Mouse (Mus musculus) C2C12 (cell line): Measurements from ENCODE around the gene Agap3. TPM values are rescaled to one million over a fixed set of nuclear protein-coding genes. Genes with fewer than 3 reads are reported as not detected.

Experiments used
- H3K27me3 ChIP-seq: one replicate; pipeline ENCODE4 v1.6.1; 2011; ENCODE audit not compliant: control insufficient read depth, insufficient read depth, insufficient read length
- H3K36me3 ChIP-seq: one replicate; pipeline ENCODE4 v1.6.1; 2011; ENCODE audit not compliant: control insufficient read depth, insufficient read depth
- H3K4me3 ChIP-seq: one replicate; pipeline ENCODE4 v1.5.1; 2011; ENCODE audit warnings: mild to moderate bottlenecking, control low read depth; ENCODE audit not compliant: poor library complexity, insufficient read depth, severe bottlenecking
- H3K79me2 ChIP-seq: one replicate; pipeline ENCODE4 v1.6.1; 2011; ENCODE audit not compliant: control insufficient read depth, insufficient read depth
- H3K79me3 ChIP-seq: one replicate; pipeline ENCODE4 v1.6.1; 2011; ENCODE audit warnings: low read depth, control low read depth
- H3ac ChIP-seq: one replicate; pipeline ENCODE3; 2011; ENCODE audit warnings: low read depth; ENCODE audit not compliant: control insufficient read depth, insufficient read length
- CEBPB ChIP-seq: IDR thresholded peaks from one replicate; pipeline ENCODE4 v1.6.1; 2011; ENCODE audit warnings: low read depth, mild to moderate bottlenecking, control low read depth, moderate library complexity
- CTCF ChIP-seq: IDR thresholded peaks from one replicate; pipeline ENCODE4 v1.5.1; 2011; ENCODE audit not compliant: control insufficient read depth, insufficient read depth, insufficient read length
- FOSL1 ChIP-seq: IDR thresholded peaks from one replicate; pipeline ENCODE4 v1.8.0; 2011; ENCODE audit warnings: mild to moderate bottlenecking, low read length; ENCODE audit not compliant: poor library complexity, insufficient read depth, severe bottlenecking
- MAX ChIP-seq: IDR thresholded peaks from one replicate; pipeline ENCODE4 v1.6.1; 2011; ENCODE audit warnings: mild to moderate bottlenecking, control low read depth
- MYOD1 ChIP-seq: IDR thresholded peaks from one replicate; pipeline ENCODE4 v1.6.1; 2011; ENCODE audit warnings: low read depth; ENCODE audit not compliant: control insufficient read depth, insufficient read length
- MYOG ChIP-seq: IDR thresholded peaks from one replicate; pipeline ENCODE4 v1.6.1; 2011; ENCODE audit not compliant: control insufficient read depth, insufficient read length; ENCODE audit errors: extremely low read depth
- USF1 ChIP-seq: IDR thresholded peaks from one replicate; pipeline ENCODE4 v1.6.1; 2011; ENCODE audit warnings: low read depth, mild to moderate bottlenecking, control low read depth, moderate library complexity
- polyA plus RNA-seq: library from polyadenylated mRNA; unstranded; fragments of >200 nt; fragmentation: generic; extraction: Trizol; gene quantifications from one replicate; pipeline ENCODE4 v1.2.1, GENCODE M21; 2012; ENCODE audit warnings: missing spikeins

Agap3 gene
- polyA plus RNA-seq, 1 experiment: 119 TPM

- peaks cover 56% of the 10 kb centered on the region for H3K27me3 ChIP-seq
- TF ChIP-seq MYOD1: no peak
- no peak for TF ChIP-seq CEBPB
- TF ChIP-seq CTCF: no peak
- no peak for TF ChIP-seq USF1
- TF ChIP-seq FOSL1: no peak
- no peak for TF ChIP-seq MYOG
- TF ChIP-seq MAX: no peak
- no peaks in the 10 kb centered on the region for H3K79me3 ChIP-seq
- H3K4me3 ChIP-seq: no peak overlapping the region
- H3K36me3 ChIP-seq: no peaks in the 10 kb centered on the region
- no peak overlapping the region for H3ac ChIP-seq
- H3K79me2 ChIP-seq: no peaks in the 10 kb centered on the region
Observed at GRCm38 (mm10) chr5:24533391-24533790, 81.4 kb downstream of the Agap3 start.

- H3ac ChIP-seq: no peak overlapping the region
- H3K79me3 ChIP-seq: no peaks in the 10 kb centered on the region
- no peak overlapping the region for H3K4me3 ChIP-seq
- no peaks in the 10 kb centered on the region for H3K36me3 ChIP-seq
- peaks cover 64% of the 10 kb centered on the region for H3K27me3 ChIP-seq
- TF ChIP-seq CTCF (no peak), FOSL1 (no peak), USF1 (no peak), CEBPB (no peak), MYOG (no peak), MYOD1 (no peak)
- no peaks in the 10 kb centered on the region for H3K79me2 ChIP-seq
Observed at GRCm38 (mm10) chr5:24534292-24534691, 82.3 kb downstream of the Agap3 start.

- Histone ChIP-seq H3K4me3 (no peak overlapping the region), H3K79me3 (no peaks in the 10 kb centered on the region), H3K36me3 (no peaks in the 10 kb centered on the region), H3ac (no peak overlapping the region), H3K79me2 (no peaks in the 10 kb centered on the region), H3K27me3 (peaks cover 78% of the 10 kb centered on the region)
- TF ChIP-seq MAX (no peak), CTCF (no peak), MYOG (no peak), FOSL1 (no peak), MYOD1 (no peak), USF1 (no peak), CEBPB (no peak)
Observed at GRCm38 (mm10) chr5:24535731-24536130, 83.8 kb downstream of the Agap3 start.

GRCm38 (mm10) chr5:24536511-24536910 is 84.5 kb downstream of the Agap3 start:
- Histone ChIP-seq H3ac (no peak overlapping the region), H3K79me3 (no peaks in the 10 kb centered on the region), H3K36me3 (no peaks in the 10 kb centered on the region), H3K79me2 (no peaks in the 10 kb centered on the region), H3K27me3 (peaks cover 72% of the 10 kb centered on the region), H3K4me3 (no peak overlapping the region)
- TF ChIP-seq USF1: no peak
- no peak for TF ChIP-seq CEBPB

GRCm38 (mm10) chr5:24537618-24538017 is 85.6 kb downstream of the Agap3 start:
- no peak overlapping the region for H3K4me3 ChIP-seq
- TF ChIP-seq MYOD1 (no peak), CEBPB (no peak), FOSL1 (no peak), USF1 (no peak), MAX (no peak), CTCF (no peak), MYOG (no peak)

GRCm38 (mm10) chr5:24539571-24540296 is 87.8 kb downstream of the Agap3 start:
- TF ChIP-seq MAX (no peak), USF1 (no peak), CEBPB (no peak), FOSL1 (no peak), CTCF (no peak), MYOG (no peak), MYOD1 (no peak)
- Histone ChIP-seq H3ac (no peak overlapping the region), H3K79me2 (no peaks in the 10 kb centered on the region), H3K36me3 (no peaks in the 10 kb centered on the region), H3K4me3 (no peak overlapping the region), H3K27me3 (peaks cover 52% of the 10 kb centered on the region), H3K79me3 (no peaks in the 10 kb centered on the region)

More at GRCm38 (mm10) chr5:24537618-24538017, 85.6 kb downstream of the Agap3 start:
- peaks cover 63% of the 10 kb centered on the region for H3K27me3 ChIP-seq
- H3ac ChIP-seq: no peak overlapping the region
- no peaks in the 10 kb centered on the region for H3K79me2 ChIP-seq
- no peaks in the 10 kb centered on the region for H3K36me3 ChIP-seq
- H3K79me3 ChIP-seq: no peaks in the 10 kb centered on the region
